24 mouse cellular contexts compared by ENCODE assay signal in genomic region chr1:163382048-163382719, GRCm38 (mm10). TPM values are rescaled to one million over a fixed set of nuclear protein-coding genes. Genes with fewer than 3 reads are reported as not detected.
DNase-seq lines count a peak whose midpoint lies in the region; ATAC-seq and TF ChIP-seq lines count a peak whose summit lies in the region.
"Had no signal": no experiment of that assay in that cellular context is flagged by ENCODE, and none has a peak within 500 bp of the region (broad histone marks: within the 10 kb centered on the region; RNA-seq: fewer than 3 reads in every experiment).

No protein-coding gene starts in this region.

- H3K36me3 ChIP-seq in C2C12 (ENCODE audit: control insufficient read depth, insufficient read depth): peaks cover 32% of the 10 kb centered on the region
- peaks cover 20% of the 10 kb centered on the region for H3K36me3 ChIP-seq in neural tube, embryonic 15.5 days

- no peak for TF ChIP-seq CTCF in C2C12 (IDR thresholded peaks at IDR 0.05; ENCODE audit: control insufficient read depth, insufficient read depth, insufficient read length)

- no peaks in the 10 kb centered on the region for H3K27me3 ChIP-seq in C2C12 (ENCODE audit: control insufficient read depth, insufficient read depth, insufficient read length)
- H3K27me3 ChIP-seq in neural tube, embryonic 15.5 days (replicated peaks): no peaks in the 10 kb centered on the region
- H3K27me3 ChIP-seq: forebrain, embryonic 13.5 days; heart, embryonic 12.5 days; hindbrain, embryonic 12.5 days; limb, embryonic 15.5 days; lung, embryonic 15.5 days; midbrain, embryonic 12.5 days had no signal

- WGBS in neural tube, embryonic 15.5 days: 93% methylated on average over 10 of the region's 10 CpGs

- DNase-seq in 3T3-L1 (ENCODE audit: low read depth, low spot score) (peak; percentile 94), MN1 (ENCODE audit: low spot score) (no peak)
- DNase-seq in fat pad, adult 2 months (ENCODE audit: extremely low read depth, low read depth, low spot score): peak; percentile 45
- DNase-seq in frontal cortex, postnatal 14 days (ENCODE audit: low spot score in 2 of 2): no peak
- DNase-seq: adrenal gland, postnatal 10 days; cerebellum, postnatal 10 days; heart, postnatal 10 days; kidney, adult 8-10 months; kidney, postnatal 10 days; left cerebral cortex, postnatal 4 days; retina, postnatal 1 day; right cerebral cortex, postnatal 25 days; thymus, postnatal 14 days had no signal

- H3K79me3 ChIP-seq in C2C12 (ENCODE audit: low read depth): no peaks in the 10 kb centered on the region

- no peak overlapping the region for H3K27ac ChIP-seq in neural tube, embryonic 15.5 days (replicated peaks)
- H3K27ac ChIP-seq: forebrain, embryonic 13.5 days; hindbrain, embryonic 12.5 days; limb, embryonic 15.5 days; lung, embryonic 15.5 days; midbrain, embryonic 12.5 days had no signal

- no peaks in the 10 kb centered on the region for H3K4me1 ChIP-seq in neural tube, embryonic 15.5 days
- H3K4me1 ChIP-seq: forebrain, embryonic 13.5 days; hindbrain, embryonic 12.5 days; limb, embryonic 15.5 days; midbrain, embryonic 12.5 days had no signal

- H3K9me3 ChIP-seq in neural tube, embryonic 15.5 days (replicated peaks): no peaks in the 10 kb centered on the region
- H3K9me3 ChIP-seq: forebrain, embryonic 13.5 days; heart, embryonic 12.5 days; hindbrain, embryonic 12.5 days; limb, embryonic 15.5 days; lung, embryonic 15.5 days; midbrain, embryonic 12.5 days had no signal

- H3K4me3 ChIP-seq in C2C12 (ENCODE audit: insufficient read depth, poor library complexity, severe bottlenecking): no peak overlapping the region
- H3K4me3 ChIP-seq in neural tube, embryonic 15.5 days (replicated peaks): no peak overlapping the region
- H3K4me3 ChIP-seq: forebrain, embryonic 13.5 days; heart, embryonic 12.5 days; hindbrain, embryonic 12.5 days; limb, embryonic 15.5 days; lung, embryonic 15.5 days; midbrain, embryonic 12.5 days had no signal

- no peaks in the 10 kb centered on the region for H3K79me2 ChIP-seq in C2C12 (ENCODE audit: control insufficient read depth, insufficient read depth)

- no peak overlapping the region for H3ac ChIP-seq in C2C12 (ENCODE audit: control insufficient read depth, insufficient read length, low read depth)

- H3K4me2 ChIP-seq in neural tube, embryonic 15.5 days: no peak overlapping the region
- H3K4me2 ChIP-seq: forebrain, embryonic 13.5 days; heart, embryonic 12.5 days; hindbrain, embryonic 12.5 days; limb, embryonic 15.5 days; lung, embryonic 15.5 days; midbrain, embryonic 12.5 days had no signal

- ATAC-seq in megakaryocyte, adult 5-6 weeks (ENCODE audit: poor library complexity, severe bottlenecking): peak; percentile 64
- no peak for ATAC-seq in neural tube, embryonic 15.5 days (ENCODE audit: low FRiP score)
- no peak for ATAC-seq in inflammation-experienced regulatory T-cells, adult 6 months
- ATAC-seq: activated CD4-positive, CD25-positive, alpha-beta regulatory T cell, adult 4 months; forebrain, embryonic 13.5 days had no signal

- H3K9ac ChIP-seq in neural tube, embryonic 15.5 days (replicated peaks): no peak overlapping the region
- H3K9ac ChIP-seq: forebrain, embryonic 13.5 days; heart, embryonic 12.5 days; hindbrain, embryonic 12.5 days; limb, embryonic 15.5 days; lung, embryonic 15.5 days; midbrain, embryonic 12.5 days had no signal

TF ChIP-seq in C2C12, 6 proteins besides CTCF, POLR2A, EP300 and RAD21:
- TF ChIP-seq FOSL1 (IDR thresholded peaks at IDR 0.05; ENCODE audit: insufficient read depth, low read length, poor library complexity, severe bottlenecking) (no peak), MYOG (IDR thresholded peaks at IDR 0.05; ENCODE audit: control insufficient read depth, extremely low read depth, insufficient read length) (no peak), USF1 (IDR thresholded peaks at IDR 0.05; ENCODE audit: low read depth) (no peak), MAX (IDR thresholded peaks at IDR 0.05) (no peak), CEBPB (IDR thresholded peaks at IDR 0.05; ENCODE audit: low read depth) (peak; percentile 93), MYOD1 (IDR thresholded peaks at IDR 0.05; ENCODE audit: control insufficient read depth, insufficient read length, low read depth) (no peak)

RNA-seq across cellular contexts. Expression of gene Gorab, which starts 21.3 kb away (rescaled TPM):
- 3.7 TPM for polyA plus RNA-seq in C2C12 (2012; fragmentation: generic; extraction: Trizol)
- 5.3 and 7.7 TPM in 2 replicates for total RNA-seq in megakaryocyte, adult 5-6 weeks (2015)
- total RNA-seq in megakaryocyte, adult 5-6 weeks (2017): 6.6 and 9.8 TPM in 2 replicates
- polyA plus RNA-seq in neural tube, embryonic 15.5 days (2015; fragmentation: Nextera tagmentation; extraction: Ambion mirVana): 19.3 and 19.5 TPM in 2 replicates
- polyA plus RNA-seq in inflammation-experienced regulatory T-cells, adult 6 months (2017; shearing (Covaris generic)): 10 to 100 TPM; 11.6 to 13.2 (median 12.4) TPM

Comparison
In these comparisons a context has a peak if more than half of its experiments do, and no peak if none do; other contexts are left out.
1. DNase-seq: peak in 3T3-L1 (single experiment) and fat pad, adult 2 months (single experiment); none in frontal cortex, postnatal 14 days (0 of 2) and MN1 (single experiment).